Mouse (Mus musculus): ENCODE results near the gene Agtpbp1. TPM values are rescaled to one million over a fixed set of nuclear protein-coding genes. Genes with fewer than 3 reads are reported as not detected.
A peak's percentile ranks its signal among the peaks of the same experiment; 100 is the strongest.
"Not testable (repeated sequence)": the region's sequence is repeated elsewhere in the genome, so short reads cannot be mapped to it uniquely, and the experiment has no call there.

Gene Agtpbp1
- 10.9 and 13.6 TPM in 2 replicates for total RNA-seq (2015; ENCODE audit: low replicate concordance)
- total RNA-seq (2017; ENCODE audit: low replicate concordance) = 28.9 and 35.5 TPM in 2 replicates

GRCm38 (mm10) chr13:59584947-59585647, at the start of gene Agtpbp1, which contains the start of gene Naa35:
Gene Agtpbp1 (minus strand): TSS chr13:59585227.
Gene Naa35 (plus strand): TSS chr13:59585259.
- ATAC-seq (replicated peaks; ENCODE audit: low FRiP score, poor library complexity, severe bottlenecking) = peak; percentile 96

DNA sequence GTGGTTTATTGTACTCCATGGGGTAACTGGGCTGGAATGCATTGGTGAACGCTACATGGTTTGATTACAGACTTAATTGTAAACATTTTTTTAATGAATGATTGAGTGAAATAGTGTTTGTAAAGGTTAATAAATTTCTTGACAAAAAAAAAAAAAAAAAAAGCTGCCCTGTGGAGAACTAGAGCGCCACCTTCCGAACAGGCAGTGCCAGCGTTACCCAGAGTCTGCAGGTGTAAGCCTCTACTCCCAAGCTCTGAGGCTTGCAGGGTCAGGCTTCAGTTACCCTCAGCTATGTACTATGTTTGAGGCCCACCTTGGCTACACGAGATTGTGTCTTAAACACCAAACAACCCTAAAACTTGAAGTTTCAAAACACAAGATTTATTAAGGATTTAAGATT, 49.6 kb upstream of the Agtpbp1 start:
- no peak for ATAC-seq (replicated peaks; ENCODE audit: low FRiP score, poor library complexity, severe bottlenecking)

DNA sequence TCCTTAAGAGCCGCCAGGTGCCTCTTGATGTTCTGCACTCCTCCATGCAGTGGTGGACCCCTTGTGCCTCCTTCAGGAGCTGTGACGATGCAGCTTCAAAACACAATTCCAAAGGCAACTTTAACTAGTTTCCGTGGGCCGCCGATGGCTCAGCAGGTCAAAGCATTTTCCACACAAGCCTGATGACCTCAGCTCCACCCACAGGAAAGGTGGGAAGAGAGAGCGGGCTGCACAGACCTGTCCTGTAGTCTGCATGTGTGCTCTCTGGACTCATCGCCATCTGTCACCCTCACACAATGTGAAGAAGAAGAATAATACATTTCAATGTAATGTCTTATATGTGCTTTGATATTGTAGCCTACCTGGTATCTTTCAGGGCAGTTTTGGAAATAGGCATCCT, 41.7 kb upstream of the Agtpbp1 start:
- ATAC-seq (replicated peaks; ENCODE audit: low FRiP score, poor library complexity, severe bottlenecking) = no peak

GRCm38 (mm10) chr13:59624903-59625302, 39.9 kb upstream of the Agtpbp1 start:
- no peak for ATAC-seq (replicated peaks; ENCODE audit: low FRiP score, poor library complexity, severe bottlenecking)

DNA sequence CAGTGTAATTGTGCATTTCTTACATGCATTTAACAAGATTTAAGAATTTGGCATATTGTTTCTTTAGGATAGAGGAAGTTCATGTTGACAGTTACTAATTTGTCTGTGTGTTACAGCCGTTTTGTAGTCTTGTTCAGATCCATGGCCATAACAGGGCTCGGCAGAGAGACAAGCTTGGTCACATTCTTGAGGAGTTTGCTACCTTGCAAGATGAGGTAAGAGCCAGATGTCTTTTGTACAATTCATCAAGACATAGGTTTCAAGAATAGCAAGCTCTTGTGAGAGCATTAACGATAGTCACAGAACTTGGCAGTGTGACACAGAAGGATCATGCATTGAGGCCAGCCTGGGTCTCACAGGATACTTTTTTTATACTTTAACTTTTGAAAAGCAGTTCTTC, 39.4 kb upstream of the Agtpbp1 start:
- ATAC-seq (replicated peaks; ENCODE audit: low FRiP score, poor library complexity, severe bottlenecking) = no peak

DNA sequence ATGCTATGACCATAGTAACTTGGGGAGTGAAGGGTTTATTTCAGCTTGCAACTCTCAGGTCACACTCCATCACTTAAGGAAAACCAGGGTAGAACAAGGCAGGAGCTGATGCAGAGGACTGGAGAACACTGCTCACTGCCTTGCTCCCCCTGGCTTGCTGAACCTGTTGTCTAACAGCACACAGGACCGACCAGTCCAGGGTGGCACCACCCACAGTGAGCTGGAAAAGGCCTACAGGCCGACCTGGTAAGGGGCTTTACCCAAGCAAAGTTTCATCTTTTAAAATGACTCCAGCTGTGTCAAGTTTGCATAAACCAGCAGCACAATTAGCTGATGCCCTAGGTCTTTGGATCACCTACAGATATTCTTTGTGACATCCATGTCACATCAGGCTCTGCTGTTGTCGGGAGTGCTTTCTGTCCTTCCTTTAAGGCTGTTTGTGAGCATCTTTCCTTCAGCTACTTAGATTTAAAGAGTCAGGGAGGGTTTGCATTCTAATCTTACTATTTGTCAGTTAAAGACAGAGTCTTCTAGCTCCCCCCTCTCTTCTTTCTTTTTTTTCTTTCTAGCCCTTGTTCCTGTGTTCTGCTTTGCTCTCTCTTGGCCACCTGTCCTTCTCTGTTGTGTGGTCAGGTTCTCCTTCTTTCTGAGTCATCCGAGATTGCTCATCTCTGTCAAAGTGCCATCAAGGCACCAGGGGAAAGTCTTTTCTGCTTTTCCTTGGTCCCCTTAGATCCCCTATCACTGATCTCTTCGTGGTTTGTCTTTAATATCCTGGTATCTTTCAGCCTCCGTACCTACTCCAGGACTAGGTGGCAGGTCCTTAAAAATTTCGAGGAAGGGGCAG, 36.8 kb upstream of the Agtpbp1 start:
- ATAC-seq (replicated peaks; ENCODE audit: low FRiP score, poor library complexity, severe bottlenecking) = no peak

- no peak for ATAC-seq (replicated peaks; ENCODE audit: low FRiP score, poor library complexity, severe bottlenecking)
These were observed 33.4 kb upstream of the Agtpbp1 start for GRCm38 (mm10) chr13:59618463-59618862.

GRCm38 (mm10) chr13:59615554-59615953, 30.5 kb upstream of the Agtpbp1 start:
- no peak for ATAC-seq (replicated peaks; ENCODE audit: low FRiP score, poor library complexity, severe bottlenecking)

DNA sequence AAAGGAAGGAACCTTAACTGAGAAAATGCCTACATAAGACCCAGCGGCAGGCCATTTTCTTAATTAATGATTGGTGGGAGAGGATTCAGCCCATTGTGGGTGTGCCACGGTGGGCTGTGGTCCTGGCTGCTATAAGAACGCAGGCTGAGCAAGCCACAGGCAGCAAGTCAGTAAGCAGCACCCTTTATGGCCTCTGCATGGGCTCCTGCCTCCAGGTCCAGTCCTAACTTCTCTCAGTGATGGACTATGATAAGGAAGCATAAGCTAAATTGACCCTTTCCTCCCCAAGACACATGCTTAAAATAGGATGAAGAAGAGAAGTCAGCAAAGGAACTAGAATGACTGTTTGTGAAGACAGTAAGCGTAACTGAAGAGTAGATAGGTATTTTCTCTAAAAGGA, 30.1 kb upstream of the Agtpbp1 start:
- no peak for ATAC-seq (replicated peaks; ENCODE audit: low FRiP score, poor library complexity, severe bottlenecking)

- ATAC-seq (replicated peaks; ENCODE audit: low FRiP score, poor library complexity, severe bottlenecking) = no peak
These were observed 28.8 kb upstream of the Agtpbp1 start for GRCm38 (mm10) chr13:59613868-59614267.

- ATAC-seq (replicated peaks; ENCODE audit: low FRiP score, poor library complexity, severe bottlenecking) = no peak
These were observed 25.4 kb upstream of the Agtpbp1 start for GRCm38 (mm10) chr13:59610437-59610836.

- no peak for ATAC-seq (replicated peaks; ENCODE audit: low FRiP score, poor library complexity, severe bottlenecking)
These were observed 24.9 kb upstream of the Agtpbp1 start for GRCm38 (mm10) chr13:59609885-59610284.

DNA sequence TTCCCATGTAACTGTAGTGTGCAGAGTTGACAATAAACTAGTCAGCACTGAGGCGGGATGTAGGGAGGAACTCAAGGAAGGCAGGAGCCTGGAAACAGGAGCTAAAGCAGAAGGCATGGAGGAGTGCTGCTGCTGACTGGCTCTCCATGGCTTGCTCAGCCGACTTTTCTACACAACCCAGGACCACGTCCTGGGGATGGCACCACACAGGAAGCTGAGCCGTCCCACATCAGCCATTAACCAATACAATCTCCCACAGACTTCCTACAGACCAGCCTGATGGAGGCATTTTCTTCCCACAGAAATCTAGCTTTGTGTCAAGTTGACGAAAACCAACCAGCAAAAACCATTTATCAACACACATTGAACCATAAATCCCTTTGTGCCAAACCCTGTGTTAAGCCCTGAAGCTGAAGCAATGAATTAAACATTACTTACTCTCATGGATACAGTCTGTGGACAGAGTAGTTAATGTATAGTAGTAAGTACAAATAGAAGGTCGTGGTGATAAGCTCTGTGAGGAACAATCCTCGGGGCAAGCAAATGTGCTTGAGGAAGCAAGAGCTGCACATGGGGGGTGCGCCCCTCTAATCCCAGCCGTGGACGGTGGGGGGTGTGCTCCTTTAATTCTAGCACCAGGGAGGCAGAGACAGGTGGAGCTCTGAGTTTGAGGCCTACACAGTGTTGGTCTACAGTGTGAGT, 20.3 kb upstream of the Agtpbp1 start:
- ATAC-seq (replicated peaks; ENCODE audit: low FRiP score, poor library complexity, severe bottlenecking) = no peak

- ATAC-seq (replicated peaks; ENCODE audit: low FRiP score, poor library complexity, severe bottlenecking) = no peak
These were observed 19.5 kb upstream of the Agtpbp1 start for GRCm38 (mm10) chr13:59604511-59604910.

DNA sequence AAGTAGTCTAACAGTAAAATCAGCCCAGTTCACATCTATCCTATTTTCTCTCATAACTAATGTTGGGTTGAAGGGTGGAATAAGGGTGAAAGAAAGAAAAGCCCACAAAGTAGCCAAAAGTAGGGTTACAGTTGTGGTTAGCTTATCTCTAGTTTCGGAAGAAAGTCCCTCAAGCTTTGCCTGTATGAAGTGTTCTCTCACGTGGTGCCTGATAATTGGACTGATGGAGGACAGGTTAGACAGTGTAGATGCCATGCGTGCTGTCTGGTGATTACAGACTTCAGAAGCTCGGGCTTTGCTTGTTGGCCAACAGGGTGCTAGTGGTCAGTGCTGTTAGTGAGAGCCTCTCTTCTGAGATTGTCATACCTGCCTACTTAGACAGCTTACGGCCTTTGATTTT, 18.1 kb upstream of the Agtpbp1 start:
- ATAC-seq (replicated peaks; ENCODE audit: low FRiP score, poor library complexity, severe bottlenecking) = no peak

DNA sequence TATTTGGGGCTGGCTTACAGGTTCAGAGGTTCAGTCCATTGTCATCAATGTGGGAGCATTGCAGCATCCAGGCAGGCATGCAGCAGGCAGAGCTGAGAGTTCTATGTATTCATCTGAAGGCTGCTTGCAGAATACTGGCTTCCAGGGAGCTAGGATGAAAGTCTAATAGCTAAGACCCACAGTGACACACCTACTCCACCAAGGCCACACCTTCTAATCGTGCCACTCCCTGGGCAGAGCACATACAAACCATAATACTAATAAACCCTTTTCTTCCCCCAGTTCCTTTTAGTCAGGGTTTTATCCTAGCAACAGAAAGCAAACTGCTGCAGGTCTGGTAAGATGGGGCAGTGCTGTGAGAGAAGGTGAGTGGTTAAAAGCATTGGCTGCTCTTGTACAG, 7.6 kb upstream of the Agtpbp1 start:
- ATAC-seq (replicated peaks; ENCODE audit: low FRiP score, poor library complexity, severe bottlenecking) = peak; percentile 61

DNA sequence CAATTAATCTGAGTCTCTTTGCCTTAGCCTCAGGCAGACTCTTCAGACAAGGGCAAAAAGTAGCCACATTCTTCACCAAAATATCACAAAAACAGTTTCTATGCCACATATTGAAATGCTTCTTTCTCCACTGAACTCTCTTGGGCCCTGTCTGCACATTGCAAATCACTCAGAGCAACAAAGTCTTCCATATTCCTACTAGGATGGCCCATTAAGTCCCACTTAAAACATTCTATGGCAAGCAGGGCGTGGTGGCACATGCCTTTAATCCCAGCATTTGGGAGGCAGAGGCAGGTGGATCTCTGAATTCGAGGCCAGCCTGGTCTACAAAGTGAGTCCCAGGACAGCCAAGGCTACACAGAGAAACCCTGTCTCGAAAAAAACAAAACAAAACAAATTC, 7.0 kb upstream of the Agtpbp1 start:
- ATAC-seq (replicated peaks; ENCODE audit: low FRiP score, poor library complexity, severe bottlenecking) = not testable (repeated sequence)

DNA sequence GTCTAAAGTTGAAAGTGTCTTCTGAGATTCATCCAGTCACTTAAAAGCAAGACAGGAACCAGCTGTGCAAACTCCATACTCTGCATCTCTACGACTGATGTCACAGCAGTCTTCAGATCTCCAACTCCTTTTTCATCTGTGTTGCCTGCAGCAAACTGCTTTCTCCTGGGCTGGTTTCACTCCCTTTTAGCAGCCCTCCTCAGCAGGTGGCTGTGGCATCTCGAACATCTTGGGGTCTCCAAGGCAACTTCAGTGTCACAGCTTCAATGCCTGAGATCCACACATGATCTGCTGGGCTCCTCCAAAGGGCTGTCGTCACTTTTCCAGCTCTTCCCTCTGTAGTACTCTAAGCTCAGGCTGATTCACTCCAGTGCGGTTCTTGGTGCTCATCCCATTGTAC, 5.7 kb upstream of the Agtpbp1 start:
- no peak for ATAC-seq (replicated peaks; ENCODE audit: low FRiP score, poor library complexity, severe bottlenecking)

GRCm38 (mm10) chr13:59589672-59590071, 4.6 kb upstream of the Agtpbp1 start:
- ATAC-seq (replicated peaks; ENCODE audit: low FRiP score, poor library complexity, severe bottlenecking) = no peak

- no peak for ATAC-seq (replicated peaks; ENCODE audit: low FRiP score, poor library complexity, severe bottlenecking)
These were observed 2.2 kb upstream of the Agtpbp1 start for GRCm38 (mm10) chr13:59587201-59587600.

All from erythroblast, adult 5-6 weeks (primary cell).